Mouse (Mus musculus) spleen, adult 2 months (tissue): ENCODE measurements around the gene Trak2.

Experiments
- CTCF ChIP-seq: fragments of 200-500 bp; IDR thresholded peaks from 2 replicates; pipeline ENCODE4 v1.5.1; 2011; ENCODE audit warnings: mild to moderate bottlenecking, inconsistent platforms; ENCODE audit not compliant: insufficient read depth, insufficient read length, insufficient replicate concordance; ENCODE audit errors: extremely low read depth
- POLR2A ChIP-seq: fragments of 200-500 bp; IDR thresholded peaks from 2 replicates; pipeline ENCODE4 v1.6.1; 2011; ENCODE audit warnings: low read depth, low read length, inconsistent platforms

GRCm38 (mm10) chr1:58972851-58973365 lies 322 bp downstream of the Trak2 start:
- TF ChIP-seq CTCF (no peak), POLR2A (peak; percentile 60)
